Mouse (Mus musculus): ENCODE data around the gene Olfr1342. TPM values are rescaled to one million over a fixed set of nuclear protein-coding genes. Genes with fewer than 3 reads are reported as not detected.

The Olfr1342 gene
- not detected in 2 replicates for polyA plus RNA-seq (2015; fragmentation: Nextera tagmentation; extraction: Ambion mirVana)

GRCm38 (mm10) chr4:118692412-118692973, at the start of gene Olfr1342:
Gene Olfr1342, minus strand, starts transcription at chr4:118692756.
- DNase-seq (ENCODE audit: low spot score) = no peak

- no peak for DNase-seq (ENCODE audit: low spot score)
Observed at GRCm38 (mm10) chr4:118741881-118742280, 49.3 kb upstream of the Olfr1342 start.

GRCm38 (mm10) chr4:118740988-118741698, 48.6 kb upstream of the Olfr1342 start:
- no peak for DNase-seq (ENCODE audit: low spot score)

- no peak for DNase-seq (ENCODE audit: low spot score)
Observed at GRCm38 (mm10) chr4:118739574-118739973, 47.0 kb upstream of the Olfr1342 start.

GRCm38 (mm10) chr4:118731875-118732274, 39.3 kb upstream of the Olfr1342 start, which contains the start of gene Olfr1339:
Gene Olfr1339, plus strand, starts transcription at chr4:118732175.
- no peak for DNase-seq (ENCODE audit: low spot score)

- DNase-seq (ENCODE audit: low spot score) = no peak
Observed at GRCm38 (mm10) chr4:118721742-118722483, 29.4 kb upstream of the Olfr1342 start.

GRCm38 (mm10) chr4:118719838-118720237, 27.3 kb upstream of the Olfr1342 start, which contains the start of gene Olfr1340:
Gene Olfr1340, plus strand, starts transcription at chr4:118720138.
- DNase-seq (ENCODE audit: low spot score) = no peak

GRCm38 (mm10) chr4:118711656-118712055, 19.1 kb upstream of the Olfr1342 start:
- no peak for DNase-seq (ENCODE audit: low spot score)

- DNase-seq (ENCODE audit: low spot score) = no peak
Observed at GRCm38 (mm10) chr4:118708086-118708485, 15.5 kb upstream of the Olfr1342 start.

- DNase-seq (ENCODE audit: low spot score) = no peak
Observed at GRCm38 (mm10) chr4:118703223-118703622, 10.7 kb upstream of the Olfr1342 start, which contains the start of gene Olfr1341. Gene Olfr1341, plus strand, starts transcription at chr4:118703523.

GRCm38 (mm10) chr4:118693812-118694211, 1.3 kb upstream of the Olfr1342 start:
- DNase-seq (ENCODE audit: low spot score) = no peak

GRCm38 (mm10) chr4:118687086-118687485, 5.5 kb downstream of the Olfr1342 start:
- DNase-seq (ENCODE audit: low spot score) = no peak

- DNase-seq (ENCODE audit: low spot score) = no peak
Observed at GRCm38 (mm10) chr4:118658652-118659051, 33.9 kb downstream of the Olfr1342 start, which contains the start of gene Olfr62. Gene Olfr62, plus strand, starts transcription at chr4:118658952.

- peak; percentile 42 for DNase-seq (ENCODE audit: low spot score)
Observed at GRCm38 (mm10) chr4:118645234-118645633, 47.3 kb downstream of the Olfr1342 start.

GRCm38 (mm10) chr4:118642346-118643190, 50.0 kb downstream of the Olfr1342 start:
- DNase-seq (ENCODE audit: low spot score) = no peak

Other genes starting within 250 kb of the Olfr1342 start
- 0.33 and 0.39 TPM in 2 replicates for gene Mpl, start 235.2 kb downstream of the Olfr1342 start, polyA plus RNA-seq (2015; fragmentation: Nextera tagmentation; extraction: Ambion mirVana)
- gene Tie1, start 202.7 kb downstream of the Olfr1342 start, polyA plus RNA-seq (2015; fragmentation: Nextera tagmentation; extraction: Ambion mirVana) = 6.2 and 8.2 TPM in 2 replicates
- 3.0 TPM in 2 replicates for gene 2610528J11Rik, start 165.8 kb downstream of the Olfr1342 start, polyA plus RNA-seq (2015; fragmentation: Nextera tagmentation; extraction: Ambion mirVana)
- gene Tmem125, start 148.7 kb downstream of the Olfr1342 start, polyA plus RNA-seq (2015; fragmentation: Nextera tagmentation; extraction: Ambion mirVana) = 0.60 and 1.1 TPM in 2 replicates
- gene Cfap57, start 72.0 kb downstream of the Olfr1342 start, polyA plus RNA-seq (2015; fragmentation: Nextera tagmentation; extraction: Ambion mirVana) = 0.14 and 0.15 TPM in 2 replicates
- 209 and 229 TPM in 2 replicates for gene Ebna1bp2, start 72.0 kb downstream of the Olfr1342 start, polyA plus RNA-seq (2015; fragmentation: Nextera tagmentation; extraction: Ambion mirVana)
- not detected in 2 replicates for gene Olfr62, start 33.8 kb downstream of the Olfr1342 start, polyA plus RNA-seq (2015; fragmentation: Nextera tagmentation; extraction: Ambion mirVana)
- not detected in 2 replicates for gene Olfr1341, start 10.8 kb upstream of the Olfr1342 start, polyA plus RNA-seq (2015; fragmentation: Nextera tagmentation; extraction: Ambion mirVana)
- gene Olfr1340, start 27.4 kb upstream of the Olfr1342 start, polyA plus RNA-seq (2015; fragmentation: Nextera tagmentation; extraction: Ambion mirVana) = not detected in 2 replicates
- gene Olfr1339, start 39.4 kb upstream of the Olfr1342 start, polyA plus RNA-seq (2015; fragmentation: Nextera tagmentation; extraction: Ambion mirVana) = not detected in 2 replicates
- not detected in 2 replicates for gene Olfr1338, start 66.0 kb upstream of the Olfr1342 start, polyA plus RNA-seq (2015; fragmentation: Nextera tagmentation; extraction: Ambion mirVana)
- gene Olfr1337, start 89.8 kb upstream of the Olfr1342 start, polyA plus RNA-seq (2015; fragmentation: Nextera tagmentation; extraction: Ambion mirVana) = not detected in 2 replicates
- not detected in 2 replicates for gene Olfr1335, start 117.2 kb upstream of the Olfr1342 start, polyA plus RNA-seq (2015; fragmentation: Nextera tagmentation; extraction: Ambion mirVana)
- gene Olfr1333, start 143.5 kb upstream of the Olfr1342 start, polyA plus RNA-seq (2015; fragmentation: Nextera tagmentation; extraction: Ambion mirVana) = not detected in 2 replicates
- gene Olfr1331, start 171.9 kb upstream of the Olfr1342 start, polyA plus RNA-seq (2015; fragmentation: Nextera tagmentation; extraction: Ambion mirVana) = not detected in 2 replicates
- 0.05 TPM in 1 of 2 replicates, not detected in the other for gene Olfr1330, start 195.8 kb upstream of the Olfr1342 start, polyA plus RNA-seq (2015; fragmentation: Nextera tagmentation; extraction: Ambion mirVana)
- not detected in 2 replicates for gene Olfr1329, start 224.7 kb upstream of the Olfr1342 start, polyA plus RNA-seq (2015; fragmentation: Nextera tagmentation; extraction: Ambion mirVana)
- gene Olfr1328, start 245.9 kb upstream of the Olfr1342 start, polyA plus RNA-seq (2015; fragmentation: Nextera tagmentation; extraction: Ambion mirVana) = not detected in 2 replicates